16 mouse cellular contexts compared by ENCODE assay signal in genomic region chr5:105343816-105344215, GRCm38 (mm10). TPM values are rescaled to one million over a fixed set of nuclear protein-coding genes. Genes with fewer than 3 reads are reported as not detected.
"Had no signal": no experiment of that assay in that cellular context is flagged by ENCODE, and none has a peak within 500 bp of the region (broad histone marks: within the 10 kb centered on the region; RNA-seq: fewer than 3 reads in every experiment).

No protein-coding gene starts in this region.

RNA-seq across cellular contexts. Expression of gene Gbp6, which starts 50.3 kb away (rescaled TPM):
- polyA plus RNA-seq: limb, embryonic 10.5 days had no signal

RNA-seq across cellular contexts. Expression of gene Gm43302, which starts 50.3 kb away (rescaled TPM):
- total RNA-seq: gastrocnemius, postnatal 4 days; layer of hippocampus, adult 2 months; layer of hippocampus, postnatal 10 days; left cerebral cortex, adult 2 months; left cerebral cortex, postnatal 14 days; left cerebral cortex, postnatal 36 days had no signal
- polyA plus RNA-seq: heart, embryonic 11.5 days; heart, embryonic 15.5 days; hindbrain, embryonic 10.5 days; hindbrain, embryonic 16.5 days; intestine, postnatal 0 days; kidney, embryonic 14.5 days; kidney, embryonic 16.5 days; limb, embryonic 10.5 days; limb, embryonic 12.5 days; liver, embryonic 12.5 days had no signal
